Mouse (Mus musculus) embryonic facial prominence, embryonic 14.5 days (tissue): ENCODE measurements around the gene Sec14l1. TPM values are rescaled to one million over a fixed set of nuclear protein-coding genes. Genes with fewer than 3 reads are reported as not detected.

Experiments
- ATAC-seq: fragments of 200-750 bp; cut with Nextera tagmentation; 2 replicates; pipeline ENCODE4 v1.8.0; 2017; ENCODE audit warnings: low read depth, moderate number of reproducible peaks, moderate TSS enrichment
- DNase-seq: peaks from one replicate; pipeline ENCODE4 v3.0.0-alpha.2; 2015; ENCODE audit warnings: low spot score
- H3K27ac ChIP-seq: fragments of 300-500 bp; sonication (generic); replicated peaks from 2 replicates; pipeline ENCODE4 v1.5.1; 2014; ENCODE audit warnings: low read depth, mild to moderate bottlenecking, low read length, moderate library complexity
- H3K27me3 ChIP-seq: fragments of 300-500 bp; sonication (generic); replicated peaks from 2 replicates; pipeline ENCODE4 v1.6.1; 2014; ENCODE audit warnings: low read length; ENCODE audit not compliant: control insufficient read depth, insufficient read depth
- H3K36me3 ChIP-seq: fragments of 300-500 bp; sonication (generic); 2 replicates; pipeline ENCODE4 v1.6.1; 2014; ENCODE audit warnings: low read length, mixed read lengths; ENCODE audit not compliant: control insufficient read depth, insufficient read depth
- H3K4me1 ChIP-seq: fragments of 300-500 bp; sonication (generic); 2 replicates; pipeline ENCODE4 v1.6.1; 2014; ENCODE audit warnings: antibody characterized with exemption, low read length; ENCODE audit not compliant: control insufficient read depth, insufficient read depth
- H3K4me2 ChIP-seq: fragments of 300-500 bp; sonication (generic); 2 replicates; pipeline ENCODE4 v1.6.1; 2014; ENCODE audit warnings: low read depth, mild to moderate bottlenecking, low read length, moderate library complexity, mixed read lengths
- H3K4me3 ChIP-seq: fragments of 300-500 bp; sonication (generic); 2 replicates; pipeline ENCODE4 v1.5.1; 2014; ENCODE audit warnings: low read depth, mild to moderate bottlenecking, low read length
- H3K9ac ChIP-seq: fragments of 300-500 bp; sonication (generic); 2 replicates; pipeline ENCODE4 v1.6.1; 2014; ENCODE audit warnings: low read depth, mild to moderate bottlenecking, low read length, moderate library complexity, mixed read lengths
- H3K9me3 ChIP-seq: fragments of 300-500 bp; sonication (generic); 2 replicates; pipeline ENCODE4 v1.6.1; 2016; ENCODE audit warnings: low read length; ENCODE audit not compliant: control insufficient read depth
- WGBS: fragments of 180-500 bp; shearing (Covaris S2); extraction: QIAGEN DNeasy Blood & Tissue Kit; methylation state at CpG from one replicate; pipeline ENCODE4 v1.1.7; 2014; 5-methylcytosine and 5-hydroxymethylcytosine counted together
- polyA plus RNA-seq: library from polyadenylated mRNA; unstranded; fragments of >200 nt; fragmentation: Nextera tagmentation; extraction: Ambion mirVana; gene quantifications from 2 replicates; pipeline ENCODE4 v1.2.1, GENCODE M21; 2014

The Sec14l1 gene
- polyA plus RNA-seq, 1 experiment from 2014 or later, result 45.4 TPM

DNA sequence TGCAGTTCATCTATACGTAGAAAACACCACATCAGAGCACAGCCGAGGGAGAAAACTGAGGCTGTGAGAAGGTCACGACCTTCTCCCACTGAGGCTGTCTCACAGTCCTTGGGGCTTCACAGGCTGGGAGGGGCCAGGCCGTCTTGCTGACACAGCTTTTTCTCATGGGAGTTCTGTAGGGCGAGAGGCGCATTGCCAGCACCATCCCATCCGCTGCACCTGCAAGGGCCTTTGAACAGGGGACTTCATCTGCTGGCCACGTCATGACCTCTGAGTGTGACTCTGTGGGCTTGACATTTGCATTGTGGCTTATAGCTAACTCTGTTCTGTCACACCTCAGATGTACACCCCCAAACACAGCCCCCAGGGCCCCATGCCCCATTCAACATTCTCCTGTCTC is 22.3 kb upstream of the Sec14l1 start:
- H3K9me3 ChIP-seq, result no peaks in the 10 kb centered on the region
- H3K4me3 ChIP-seq, result no peak overlapping the region
- ATAC-seq (no peak), DNase-seq (no peak)
- WGBS, result 40% methylated on average over 8 of the region's 8 CpGs
- H3K4me1 ChIP-seq, result peaks cover 25% of the 10 kb centered on the region
- no peak overlapping the region for H3K27ac ChIP-seq
- no peak overlapping the region for H3K4me2 ChIP-seq
- no peaks in the 10 kb centered on the region for H3K27me3 ChIP-seq
- H3K9ac ChIP-seq, result no peak overlapping the region
- no peaks in the 10 kb centered on the region for H3K36me3 ChIP-seq

DNA sequence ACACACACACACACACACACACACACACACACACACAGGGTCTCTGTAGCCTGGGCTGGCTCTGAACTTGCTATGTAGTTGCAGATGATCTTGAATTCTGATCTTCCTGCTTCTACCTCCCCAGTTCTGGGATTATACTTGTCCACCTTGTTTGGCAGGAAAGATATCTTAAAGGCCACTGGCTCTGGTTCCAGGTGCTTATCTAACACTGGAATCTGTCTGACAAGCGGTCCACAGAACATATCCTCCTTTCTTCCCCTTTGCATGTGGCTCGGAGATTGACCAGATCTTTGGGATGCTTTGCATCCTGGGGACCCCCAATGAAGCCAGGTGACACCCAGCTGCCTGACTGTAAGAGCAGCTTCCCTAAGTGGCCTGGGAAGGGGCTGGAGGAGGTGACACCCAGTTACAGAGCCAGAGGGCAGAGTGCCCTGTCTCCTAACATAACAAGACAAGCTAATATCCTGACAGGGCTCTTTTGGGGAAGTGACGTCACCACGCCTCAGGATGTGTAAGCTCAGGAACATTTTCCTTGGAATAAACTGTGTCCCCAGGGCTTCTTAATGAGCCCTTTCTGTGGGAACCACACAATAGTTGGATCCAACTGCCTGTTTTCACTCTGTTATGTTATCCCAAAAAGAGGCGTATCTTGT is 20.9 kb upstream of the Sec14l1 start:
- H3K4me2 ChIP-seq, result no peak overlapping the region
- H3K27me3 ChIP-seq, result no peaks in the 10 kb centered on the region
- DNase-seq (no peak), ATAC-seq (no peak)
- WGBS, result 61% methylated on average over 5 of the region's 5 CpGs
- H3K4me3 ChIP-seq, result no peak overlapping the region
- no peak overlapping the region for H3K9ac ChIP-seq
- H3K4me1 ChIP-seq, result peaks cover 31% of the 10 kb centered on the region
- no peak overlapping the region for H3K27ac ChIP-seq
- H3K9me3 ChIP-seq, result no peaks in the 10 kb centered on the region
- H3K36me3 ChIP-seq, result no peaks in the 10 kb centered on the region

- WGBS, result 78% methylated on average over 9 of the region's 9 CpGs
- peaks cover 31% of the 10 kb centered on the region for H3K4me1 ChIP-seq
Observed at GRCm38 (mm10) chr11:117094646-117095045, 20.3 kb upstream of the Sec14l1 start.

GRCm38 (mm10) chr11:117097021-117097420 is 17.9 kb upstream of the Sec14l1 start:
- Histone ChIP-seq H3K4me1 (peaks cover 23% of the 10 kb centered on the region), H3K4me3 (no peak overlapping the region), H3K27ac (no peak overlapping the region), H3K36me3 (no peaks in the 10 kb centered on the region), H3K27me3 (no peaks in the 10 kb centered on the region), H3K9me3 (no peaks in the 10 kb centered on the region), H3K9ac (no peak overlapping the region), H3K4me2 (no peak overlapping the region)
- DNase-seq, result no peak
- WGBS, result 59% methylated on average over 9 of the region's 9 CpGs
- no peak for ATAC-seq

More at GRCm38 (mm10) chr11:117094646-117095045, 20.3 kb upstream of the Sec14l1 start:
- Histone ChIP-seq H3K36me3 (no peaks in the 10 kb centered on the region), H3K27me3 (no peaks in the 10 kb centered on the region), H3K9me3 (no peaks in the 10 kb centered on the region), H3K27ac (no peak overlapping the region), H3K9ac (no peak overlapping the region), H3K4me3 (no peak overlapping the region), H3K4me2 (no peak overlapping the region)
- ATAC-seq, result no peak
- DNase-seq, result no peak

DNA sequence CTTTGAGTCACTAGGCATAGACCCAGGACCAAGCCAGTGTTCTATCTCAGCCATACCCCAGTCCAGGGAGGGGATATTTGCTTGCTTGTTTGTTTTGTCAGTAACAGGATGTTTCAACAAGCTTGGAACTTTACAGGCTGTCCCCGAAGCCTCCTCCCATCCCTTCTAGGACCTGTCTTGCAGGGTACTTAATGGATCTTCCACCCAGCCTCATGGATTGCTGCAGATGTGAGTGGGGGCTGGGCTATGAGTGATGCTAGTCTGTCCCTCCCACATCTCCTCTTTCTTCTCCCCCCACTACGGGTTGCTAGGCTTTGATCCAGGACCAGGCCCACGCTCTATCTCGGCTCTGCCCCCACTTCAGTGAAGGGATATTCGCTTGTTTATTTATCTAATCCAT is 16.8 kb upstream of the Sec14l1 start:
- Histone ChIP-seq H3K36me3 (no peaks in the 10 kb centered on the region), H3K27me3 (no peaks in the 10 kb centered on the region), H3K27ac (peak overlapping the region; percentile 59; the same call in 1 of the 2 replicates), H3K4me2 (no peak overlapping the region), H3K4me3 (no peak overlapping the region), H3K9me3 (no peaks in the 10 kb centered on the region), H3K9ac (no peak overlapping the region), H3K4me1 (peaks cover 13% of the 10 kb centered on the region)
- DNase-seq (no peak), ATAC-seq (no peak)
- 44% methylated on average over 5 of the region's 5 CpGs for WGBS

- 63% methylated on average over 3 of the region's 3 CpGs for WGBS
- Histone ChIP-seq H3K4me2 (no peak overlapping the region), H3K36me3 (no peaks in the 10 kb centered on the region), H3K4me1 (peaks cover 13% of the 10 kb centered on the region), H3K9me3 (no peaks in the 10 kb centered on the region), H3K27me3 (no peaks in the 10 kb centered on the region), H3K4me3 (no peak overlapping the region), H3K9ac (no peak overlapping the region), H3K27ac (peak overlapping the region; percentile 59; the same call in 1 of the 2 replicates)
- no peak for DNase-seq
- ATAC-seq, result no peak
Observed at GRCm38 (mm10) chr11:117098784-117099183, 16.2 kb upstream of the Sec14l1 start.

- Histone ChIP-seq H3K36me3 (no peaks in the 10 kb centered on the region), H3K27ac (no peak overlapping the region), H3K9ac (no peak overlapping the region), H3K27me3 (no peaks in the 10 kb centered on the region), H3K9me3 (no peaks in the 10 kb centered on the region), H3K4me2 (no peak overlapping the region), H3K4me3 (no peak overlapping the region), H3K4me1 (peaks cover 9% of the 10 kb centered on the region)
- WGBS, result 72% methylated on average over 2 of the region's 2 CpGs
- DNase-seq (no peak), ATAC-seq (no peak)
Observed at GRCm38 (mm10) chr11:117099372-117099771, 15.6 kb upstream of the Sec14l1 start.

DNA sequence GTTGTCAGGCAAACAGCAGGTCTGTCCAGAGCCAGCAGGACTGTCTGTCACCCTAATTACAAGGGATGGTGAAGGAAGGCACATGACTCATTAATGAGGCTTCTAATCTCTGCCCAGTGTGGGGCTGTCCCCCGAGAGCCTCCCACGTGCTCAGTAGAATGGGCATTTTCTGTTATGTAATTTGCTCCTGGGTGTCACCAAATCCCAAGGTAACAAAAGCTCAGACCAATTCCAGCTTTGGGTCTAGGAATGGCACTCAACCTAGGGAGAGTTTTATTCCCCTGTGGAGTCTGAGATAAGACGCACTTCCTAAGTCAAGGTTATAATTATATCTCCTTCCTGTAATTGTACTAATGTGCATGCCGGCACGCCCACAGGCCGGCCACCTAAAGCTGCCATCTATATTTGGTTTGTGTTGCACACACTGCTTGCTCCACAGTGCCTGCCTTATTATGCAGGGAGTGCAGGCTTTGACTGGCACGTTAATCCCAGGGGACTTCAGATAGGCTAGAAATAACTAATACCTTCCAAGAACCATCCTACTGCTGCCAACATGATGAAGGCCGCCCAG is 13.5 kb upstream of the Sec14l1 start:
- ATAC-seq, result peak; percentile 54; the same call in 1 of the 2 replicates
- Histone ChIP-seq H3K36me3 (no peaks in the 10 kb centered on the region), H3K4me2 (no peak overlapping the region), H3K9me3 (no peaks in the 10 kb centered on the region), H3K4me1 (peaks cover 9% of the 10 kb centered on the region), H3K4me3 (no peak overlapping the region), H3K27me3 (no peaks in the 10 kb centered on the region), H3K27ac (no peak overlapping the region), H3K9ac (no peak overlapping the region)
- 47% methylated on average over 8 of the region's 8 CpGs for WGBS
- DNase-seq, result peak; percentile 76
